15 mouse cellular contexts compared by ENCODE assay signal in genomic region chr16:91110999-91111535, GRCm38 (mm10). TPM values are rescaled to one million over a fixed set of nuclear protein-coding genes. Genes with fewer than 3 reads are reported as not detected.
DNase-seq lines count a peak whose midpoint lies in the region; ATAC-seq and TF ChIP-seq lines count a peak whose summit lies in the region.
"Had no signal": no experiment of that assay in that cellular context is flagged by ENCODE, and none has a peak within 500 bp of the region (broad histone marks: within the 10 kb centered on the region; RNA-seq: fewer than 3 reads in every experiment).

No protein-coding gene starts in this region.

- peak overlapping the region; percentile 4; the same call in 1 of the 2 replicates for H3K4me2 ChIP-seq in forebrain, postnatal 0 days (ENCODE audit: low read depth)
- H3K4me2 ChIP-seq in forebrain, embryonic 15.5 days (replicated peaks), result no peak overlapping the region
- peak overlapping the region; percentile 8; the same call in 1 of the 2 replicates for H3K4me2 ChIP-seq in CH12.LX (ENCODE audit: insufficient read depth, low read depth, poor library complexity, severe bottlenecking)
- peak overlapping the region; percentile 50 for H3K4me2 ChIP-seq in limb, embryonic 13.5 days (replicated peaks)
- H3K4me2 ChIP-seq: forebrain, embryonic 13.5 days had no signal

- ATAC-seq in forebrain, postnatal 0 days, result peak; percentile 38; the same call in 1 of the 2 replicates
- no peak for ATAC-seq in forebrain, embryonic 15.5 days (replicated peaks)
- ATAC-seq in limb, embryonic 13.5 days (ENCODE audit: low FRiP score, low read depth), result no peak
- no peak for ATAC-seq in granulocyte monocyte progenitor cell, adult 5-6 weeks (replicated peaks; ENCODE audit: poor library complexity, severe bottlenecking)
- ATAC-seq: forebrain, embryonic 13.5 days had no signal

- H3K4me1 ChIP-seq in forebrain, postnatal 0 days (ENCODE audit: insufficient read depth), result no peaks in the 10 kb centered on the region
- peaks cover 3% of the 10 kb centered on the region; the same call in 1 of the 2 replicates for H3K4me1 ChIP-seq in forebrain, embryonic 15.5 days
- peaks cover 0 to 5% of the 10 kb centered on the region in 2 experiments; a peak in 2 of 4 replicates for H3K4me1 ChIP-seq in CH12.LX (ENCODE audit: control insufficient read depth in 1 of 2, insufficient read depth in 2 of 2)
- H3K4me1 ChIP-seq in limb, embryonic 13.5 days, result no peaks in the 10 kb centered on the region

- in situ Hi-C loops in CH12.LX (cut with MboI; ENCODE audit: low pct_ligation_motif_present, low pct_unique_long_range_greater_than_20kb, low sequenced_read_pairs), result no loop called here

- DNase-seq in forebrain, postnatal 0 days, result peak; percentile 36
- DNase-seq in kidney, postnatal 10 days, result peak; percentile 51
- no peak for DNase-seq in kidney, adult 8-10 months
- DNase-seq in CH12.LX (ENCODE audit: extremely low read depth), result peak; percentile 45
- no peak for DNase-seq in ovary, postnatal 36 days (ENCODE audit: low spot score)
- DNase-seq: cerebellum, adult 9-11 months; kidney, adult 11 months had no signal

- TF ChIP-seq POLR2A in CH12.LX (IDR thresholded peaks at IDR 0.05; ENCODE audit: low read depth, low read length), result no peak

- H3K27ac ChIP-seq in forebrain, postnatal 0 days (ENCODE audit: low read depth, low read length), result no peak overlapping the region
- no peak overlapping the region for H3K27ac ChIP-seq in forebrain, embryonic 15.5 days (replicated peaks)
- no peak overlapping the region for H3K27ac ChIP-seq in CH12.LX (ENCODE audit: insufficient read depth, low read depth)
- no peak overlapping the region for H3K27ac ChIP-seq in limb, embryonic 13.5 days
- H3K27ac ChIP-seq: forebrain, embryonic 13.5 days had no signal

- 44% methylated on average over 11 of the region's 11 CpGs for whole genome bisulfite sequencing in forebrain, postnatal 0 days
- WGBS in forebrain, embryonic 15.5 days, result 47% methylated on average over 11 of the region's 11 CpGs
- whole genome bisulfite sequencing in limb, embryonic 13.5 days, result 27% methylated on average over 11 of the region's 11 CpGs

- no peaks in the 10 kb centered on the region for H3K9me3 ChIP-seq in forebrain, postnatal 0 days (ENCODE audit: low read length)
- no peaks in the 10 kb centered on the region for H3K9me3 ChIP-seq in forebrain, embryonic 15.5 days
- peaks cover 19% of the 10 kb centered on the region for H3K9me3 ChIP-seq in CH12.LX (replicated peaks; ENCODE audit: low read length)
- H3K9me3 ChIP-seq in limb, embryonic 13.5 days, result no peaks in the 10 kb centered on the region
- H3K9me3 ChIP-seq: G1E had no signal

- no peak for TF ChIP-seq CTCF in forebrain, postnatal 0 days (IDR thresholded peaks at IDR 0.05; ENCODE audit: low read depth)
- no peak for TF ChIP-seq CTCF in CH12.LX (conservative IDR thresholded peaks at IDR 0.05 in 1 of 2, IDR thresholded peaks at IDR 0.05 in 1 of 2; ENCODE audit: low read depth in 2 of 2, low read length in 2 of 2)

- H3K36me3 ChIP-seq in forebrain, postnatal 0 days (ENCODE audit: insufficient read depth), result no peaks in the 10 kb centered on the region
- H3K36me3 ChIP-seq in forebrain, embryonic 15.5 days, result no peaks in the 10 kb centered on the region
- H3K36me3 ChIP-seq in CH12.LX (replicated peaks in 1 of 2; ENCODE audit: control insufficient read depth in 1 of 2, insufficient read depth in 1 of 2, low read length in 1 of 2), result no peaks in the 10 kb centered on the region
- H3K36me3 ChIP-seq in limb, embryonic 13.5 days, result no peaks in the 10 kb centered on the region
- H3K36me3 ChIP-seq: G1E had no signal

- H3K9ac ChIP-seq in forebrain, postnatal 0 days, result no peak overlapping the region
- no peak overlapping the region for H3K9ac ChIP-seq in forebrain, embryonic 15.5 days (replicated peaks)
- H3K9ac ChIP-seq in CH12.LX (ENCODE audit: insufficient read depth, low read depth), result no peak overlapping the region
- no peak overlapping the region for H3K9ac ChIP-seq in limb, embryonic 13.5 days
- H3K9ac ChIP-seq: forebrain, embryonic 13.5 days had no signal

- H3K4me3 ChIP-seq in forebrain, postnatal 0 days (ENCODE audit: low read depth, low read length), result no peak overlapping the region
- no peak overlapping the region for H3K4me3 ChIP-seq in forebrain, embryonic 15.5 days
- H3K4me3 ChIP-seq in CH12.LX (replicated peaks in 1 of 3; ENCODE audit: low read depth in 2 of 3, low read length in 2 of 3, poor library complexity in 1 of 3), result no peak overlapping the region
- no peak overlapping the region for H3K4me3 ChIP-seq in limb, embryonic 13.5 days
- H3K4me3 ChIP-seq: forebrain, embryonic 13.5 days had no signal

- no peaks in the 10 kb centered on the region for H3K79me2 ChIP-seq in CH12.LX (replicated peaks; ENCODE audit: control insufficient read depth, extremely low read depth, insufficient read depth, poor library complexity, severe bottlenecking)

- dilution Hi-C loops in CH12.LX (cut with MboI; ENCODE audit: extremely low pct_ligation_motif_present, extremely low pct_unique_long_range_greater_than_20kb, low sequenced_read_pairs), result no loop called here

- no peak for TF ChIP-seq RAD21 in CH12.LX (IDR thresholded peaks at IDR 0.05; ENCODE audit: low read depth, low read length)

- peaks cover 3% of the 10 kb centered on the region; the same call in 1 of the 2 replicates for H3K27me3 ChIP-seq in forebrain, postnatal 0 days (ENCODE audit: insufficient read depth, low read length)
- H3K27me3 ChIP-seq in forebrain, embryonic 15.5 days, result no peaks in the 10 kb centered on the region
- peaks cover 51% of the 10 kb centered on the region for H3K27me3 ChIP-seq in CH12.LX (replicated peaks)
- peaks cover 6% of the 10 kb centered on the region; the same call in 1 of the 2 replicates for H3K27me3 ChIP-seq in limb, embryonic 13.5 days

- no peak for TF ChIP-seq EP300 in CH12.LX (IDR thresholded peaks at IDR 0.05; ENCODE audit: low read length)

TF ChIP-seq in CH12.LX, 34 proteins besides CTCF, POLR2A, EP300 and RAD21:
- TF ChIP-seq MAX (IDR thresholded peaks at IDR 0.05; ENCODE audit: low read length), result peak; percentile 95
- TF ChIP-seq POLR2AphosphoS2 (IDR thresholded peaks at IDR 0.05; ENCODE audit: low read depth, low read length), result no peak
- TF ChIP-seq CHD1 (IDR thresholded peaks at IDR 0.05; ENCODE audit: low read depth, low read length), result no peak
- no peak for TF ChIP-seq NRF1 (IDR thresholded peaks at IDR 0.05; ENCODE audit: low read depth, low read length)
- no peak for TF ChIP-seq NELFE (IDR thresholded peaks at IDR 0.05; ENCODE audit: low read depth, low read length)
- no peak for TF ChIP-seq MAFK (IDR thresholded peaks at IDR 0.05; ENCODE audit: insufficient replicate concordance, low read length)
- no peak for TF ChIP-seq SMC3 (IDR thresholded peaks at IDR 0.05; ENCODE audit: low read depth, low read length)
- TF ChIP-seq MYC (IDR thresholded peaks at IDR 0.05; ENCODE audit: low read depth, low read length), result peak; percentile 97
- TF ChIP-seq USF2 (conservative IDR thresholded peaks at IDR 0.05; ENCODE audit: low read depth, low read length), result peak; percentile 30; the same call in 1 of the 2 replicates
- TF ChIP-seq SIN3A (IDR thresholded peaks at IDR 0.05; ENCODE audit: low read length), result no peak
- no peak for TF ChIP-seq ETS1 (conservative IDR thresholded peaks at IDR 0.05; ENCODE audit: low read depth, low read length)
- TF ChIP-seq KAT2A (IDR thresholded peaks at IDR 0.05; ENCODE audit: insufficient replicate concordance, low read length), result no peak
- peak; percentile 53 for TF ChIP-seq USF1 (IDR thresholded peaks at IDR 0.05; ENCODE audit: low read depth, low read length)
- TF ChIP-seq JUND (conservative IDR thresholded peaks at IDR 0.05; ENCODE audit: low read depth, low read length), result no peak
- TF ChIP-seq E2F4 (IDR thresholded peaks at IDR 0.05; ENCODE audit: insufficient replicate concordance, low read depth, low read length), result no peak
- no peak for TF ChIP-seq ELF1 (IDR thresholded peaks at IDR 0.05; ENCODE audit: low read depth, low read length)
- TF ChIP-seq CHD2 (IDR thresholded peaks at IDR 0.05; ENCODE audit: low read length), result no peak
- TF ChIP-seq HCFC1 (IDR thresholded peaks at IDR 0.05; ENCODE audit: low read depth, low read length), result no peak
- TF ChIP-seq MXI1 (IDR thresholded peaks at IDR 0.05; ENCODE audit: low read depth, low read length), result no peak
- TF ChIP-seq JUN (IDR thresholded peaks at IDR 0.05; ENCODE audit: insufficient read depth, low read depth, low read length), result no peak
- TF ChIP-seq UBTF (IDR thresholded peaks at IDR 0.05; ENCODE audit: low read depth, low read length), result no peak

RNA-seq across cellular contexts. Expression of gene 4932438H23Rik, which starts 16.1 kb away (rescaled TPM):
- 1.2 and 1.4 TPM in 2 replicates for total RNA-seq in forebrain, postnatal 0 days (2014; rRNA removed)
- polyA plus RNA-seq in forebrain, postnatal 0 days (2015; fragmentation: Nextera tagmentation; extraction: Ambion mirVana), result 0.43 and 0.81 TPM in 2 replicates
- polyA plus RNA-seq in forebrain, embryonic 15.5 days (2015; fragmentation: Nextera tagmentation; extraction: Ambion mirVana), result 0.60 and 0.89 TPM in 2 replicates
- total RNA-seq in CH12.LX (2012; rRNA removed) (not detected in 2 replicates), CH12.LX (2014; rRNA removed) (not detected in 2 replicates)
- polyA plus RNA-seq in CH12.LX (2012; ENCODE audit: insufficient read length, low read depth), result not detected in 2 replicates
- 0.11 and 0.55 TPM in 2 replicates for polyA plus RNA-seq in limb, embryonic 13.5 days (2015; fragmentation: Nextera tagmentation; extraction: Ambion mirVana)
- not detected in 2 replicates for total RNA-seq in granulocyte monocyte progenitor cell, adult 5-6 weeks (2014; fragmentation: Nextera tagmentation)
- total RNA-seq in granulocyte monocyte progenitor cell, adult 5-6 weeks (2017), result 0.88 TPM in 1 of 2 replicates, not detected in the other
- total RNA-seq: heart, postnatal 25 days; liver, adult 2 months; megakaryocyte-erythroid progenitor cell, adult 5-6 weeks had no signal
- polyA plus RNA-seq: liver, adult 2 months had no signal

Comparison
In these comparisons a context has a peak if more than half of its experiments do, and no peak if none do; other contexts are left out.
1. DNase-seq: peak in forebrain, postnatal 0 days (single experiment), kidney, postnatal 10 days (single experiment) and CH12.LX (single experiment); none in kidney, adult 8-10 months (0 of 2) and ovary, postnatal 36 days (single experiment).